Mouse (Mus musculus) midbrain, postnatal 0 days (tissue): ENCODE measurements around the gene Cntn4. TPM values are rescaled to one million over a fixed set of nuclear protein-coding genes. Genes with fewer than 3 reads are reported as not detected.

Experiments used
- ATAC-seq: fragments of 200-750 bp; cut with Nextera tagmentation; 2 replicates; pipeline ENCODE4 v1.8.0; 2017; ENCODE audit warnings: moderate number of reproducible peaks, mild to moderate bottlenecking, moderate TSS enrichment, moderate library complexity; ENCODE audit not compliant: low FRiP score
- DNase-seq: peaks from one replicate; pipeline ENCODE4 v3.0.0-alpha.2; 2015; ENCODE audit warnings: low spot score
- H3K27ac ChIP-seq: fragments of 300-500 bp; sonication (generic); 2 replicates; pipeline ENCODE4 v1.5.1; 2014; ENCODE audit warnings: low read depth, mild to moderate bottlenecking, low read length, mixed read lengths
- H3K27me3 ChIP-seq: fragments of 300-500 bp; sonication (generic); 2 replicates; pipeline ENCODE4 v1.6.1; 2014; ENCODE audit warnings: low read length, control low read depth, mixed read lengths; ENCODE audit not compliant: insufficient read depth
- H3K36me3 ChIP-seq: fragments of 300-500 bp; sonication (generic); 2 replicates; pipeline ENCODE4 v1.6.1; 2014; ENCODE audit warnings: low read length, control low read depth, mixed read lengths; ENCODE audit not compliant: insufficient read depth
- H3K4me1 ChIP-seq: fragments of 300-500 bp; sonication (generic); 2 replicates; pipeline ENCODE4 v1.6.1; 2014; ENCODE audit warnings: mild to moderate bottlenecking, control low read depth, antibody characterized with exemption, low read length, mixed read lengths; ENCODE audit not compliant: insufficient read depth
- H3K4me2 ChIP-seq: fragments of 300-500 bp; sonication (generic); 2 replicates; pipeline ENCODE4 v1.6.1; 2014; ENCODE audit warnings: low read depth, mild to moderate bottlenecking, low read length, mixed read lengths; ENCODE audit not compliant: poor library complexity, severe bottlenecking
- H3K4me3 ChIP-seq: fragments of 300-500 bp; sonication (generic); 2 replicates; pipeline ENCODE4 v1.5.1; 2014; ENCODE audit warnings: low read depth, mild to moderate bottlenecking, low read length, moderate library complexity
- H3K9ac ChIP-seq: fragments of 300-500 bp; sonication (generic); replicated peaks from 2 replicates; pipeline ENCODE4 v1.6.1; 2014; ENCODE audit warnings: mild to moderate bottlenecking, low read length, moderate library complexity, mixed read lengths; ENCODE audit not compliant: poor library complexity, severe bottlenecking
- H3K9me3 ChIP-seq: fragments of 300-500 bp; sonication (generic); 2 replicates; pipeline ENCODE4 v1.6.1; 2016; ENCODE audit warnings: low read length, control low read depth
- CTCF ChIP-seq: IDR thresholded peaks from 2 replicates; pipeline ENCODE4 v1.5.1; 2016; ENCODE audit warnings: antibody characterized with exemption, mild to moderate bottlenecking
- WGBS: fragments of 180-500 bp; shearing (Covaris S2); extraction: QIAGEN DNeasy Blood & Tissue Kit; methylation state at CpG from one replicate; pipeline ENCODE4 v1.1.7; 2014; 5-methylcytosine and 5-hydroxymethylcytosine counted together
- polyA plus RNA-seq: library from polyadenylated mRNA; unstranded; fragments of >200 nt; fragmentation: Nextera tagmentation; extraction: Ambion mirVana; gene quantifications from 2 replicates; pipeline ENCODE4 v1.2.1, GENCODE M21; 2015
- total RNA-seq: library from RNA; depleted of rRNA; stranded (reverse); fragments of >200 nt; gene quantifications from 2 replicates; pipeline ENCODE4 v1.2.3, GENCODE M21; 2014

Gene Cntn4
- total and polyA plus RNA-seq, 2 experiments from 2014 or later, result 22.3 to 28.5 TPM

DNA sequence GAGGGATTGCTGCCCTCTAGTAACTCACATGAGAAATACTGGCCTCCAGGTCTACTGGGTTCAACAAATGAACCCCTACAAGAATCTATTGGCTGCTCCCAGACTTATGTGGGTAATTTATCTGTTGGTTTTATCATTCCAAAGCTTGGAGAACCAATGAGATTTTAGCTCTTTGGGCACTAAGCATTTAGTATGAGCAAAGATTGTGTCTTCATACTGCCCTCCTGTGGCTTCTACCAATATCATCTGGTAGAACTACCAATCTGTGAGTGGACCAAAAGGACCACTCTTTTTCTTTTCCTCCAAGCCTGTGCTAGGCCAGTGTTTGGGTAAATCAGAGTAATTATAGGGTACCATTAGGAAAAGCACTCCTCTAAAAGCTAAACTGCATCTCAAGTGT, 866.0 kb downstream of the Cntn4 start:
- no peaks in the 10 kb centered on the region for H3K36me3 ChIP-seq
- H3K27ac ChIP-seq, result no peak overlapping the region
- no peak overlapping the region for H3K9ac ChIP-seq
- no peaks in the 10 kb centered on the region for H3K4me1 ChIP-seq
- DNase-seq (no peak), ATAC-seq (no peak)
- H3K4me3 ChIP-seq, result no peak overlapping the region
- H3K27me3 ChIP-seq, result no peaks in the 10 kb centered on the region
- TF ChIP-seq CTCF, result no peak; the same call in 1 of the 2 replicates
- no peaks in the 10 kb centered on the region for H3K9me3 ChIP-seq
- no peak overlapping the region for H3K4me2 ChIP-seq

DNA sequence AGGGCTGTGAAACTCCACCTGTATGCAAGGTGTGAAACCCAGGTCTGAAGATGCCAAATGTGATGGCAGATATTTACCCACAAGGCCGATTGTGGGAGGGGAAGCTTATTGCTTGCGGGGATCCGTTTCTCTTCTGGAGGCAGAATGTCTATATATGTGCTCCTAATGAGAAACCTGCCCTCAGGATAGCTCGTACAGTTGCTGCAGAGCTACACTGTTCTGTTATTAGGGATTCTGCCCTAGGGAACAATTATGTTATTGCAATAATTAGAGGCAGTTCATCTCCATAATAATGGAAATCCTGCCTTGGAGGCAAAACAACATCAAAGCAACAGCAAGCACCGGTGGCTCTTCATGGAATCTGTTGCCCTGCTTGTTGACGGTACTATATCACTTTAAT, 884.2 kb downstream of the Cntn4 start:
- DNase-seq (peak; percentile 26), ATAC-seq (no peak)
- 54% methylated on average over 6 of the region's 6 CpGs for WGBS
- H3K4me3 ChIP-seq, result no peak overlapping the region
- H3K36me3 ChIP-seq, result no peaks in the 10 kb centered on the region
- no peaks in the 10 kb centered on the region for H3K4me1 ChIP-seq
- no peaks in the 10 kb centered on the region for H3K9me3 ChIP-seq
- H3K4me2 ChIP-seq, result no peak overlapping the region
- TF ChIP-seq CTCF, result no peak
- H3K27me3 ChIP-seq, result no peaks in the 10 kb centered on the region
- H3K27ac ChIP-seq, result no peak overlapping the region
- H3K9ac ChIP-seq, result no peak overlapping the region

GRCm38 (mm10) chr6:106565316-106565715, 887.9 kb downstream of the Cntn4 start:
- ATAC-seq (no peak), DNase-seq (no peak)
- Histone ChIP-seq H3K36me3 (no peaks in the 10 kb centered on the region), H3K4me2 (no peak overlapping the region), H3K27ac (no peak overlapping the region), H3K9me3 (no peaks in the 10 kb centered on the region), H3K27me3 (no peaks in the 10 kb centered on the region), H3K4me1 (no peaks in the 10 kb centered on the region), H3K4me3 (no peak overlapping the region), H3K9ac (no peak overlapping the region)
- 79% methylated on average over 7 of the region's 7 CpGs for WGBS
- TF ChIP-seq CTCF, result no peak

DNA sequence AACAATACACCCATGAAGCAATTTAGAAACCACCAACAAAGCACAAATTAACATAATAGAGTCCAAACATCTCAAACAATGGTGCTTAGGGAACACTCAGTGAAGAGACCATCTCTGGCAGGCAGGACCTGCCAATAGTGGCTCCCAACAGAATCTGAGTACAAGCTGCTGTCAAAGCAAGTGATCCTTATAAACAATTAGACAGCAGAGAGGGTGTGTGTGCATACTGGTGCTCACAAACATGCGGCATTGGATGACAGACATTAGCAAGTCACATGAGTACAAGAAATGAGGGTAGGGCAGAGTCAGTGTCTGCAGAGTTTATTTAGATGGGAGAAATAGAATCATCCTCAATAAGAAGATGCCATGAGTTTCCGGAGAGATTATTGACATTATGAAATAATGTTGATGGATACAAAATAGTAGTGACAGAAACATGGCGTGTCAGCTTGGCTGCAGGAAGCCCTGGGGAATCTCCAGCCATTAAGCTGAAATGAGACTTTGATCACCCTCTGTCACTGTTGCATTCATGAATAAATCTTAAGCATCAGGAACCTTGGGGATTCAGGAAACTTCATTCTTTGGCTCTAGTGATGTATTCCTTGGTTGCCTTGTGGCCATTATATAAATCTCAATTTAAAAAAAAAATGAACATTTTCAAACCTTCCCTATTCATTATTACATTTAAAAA, 888.5 kb downstream of the Cntn4 start:
- Histone ChIP-seq H3K27ac (no peak overlapping the region), H3K27me3 (no peaks in the 10 kb centered on the region), H3K9me3 (no peaks in the 10 kb centered on the region), H3K9ac (no peak overlapping the region), H3K4me2 (no peak overlapping the region), H3K4me1 (no peaks in the 10 kb centered on the region), H3K36me3 (no peaks in the 10 kb centered on the region), H3K4me3 (no peak overlapping the region)
- no peak for TF ChIP-seq CTCF
- whole genome bisulfite sequencing, result 42% methylated on average over 3 of the region's 3 CpGs
- ATAC-seq, result no peak
- DNase-seq, result no peak

- Histone ChIP-seq H3K4me3 (no peak overlapping the region), H3K9me3 (no peaks in the 10 kb centered on the region), H3K27me3 (no peaks in the 10 kb centered on the region), H3K27ac (no peak overlapping the region), H3K4me1 (no peaks in the 10 kb centered on the region), H3K9ac (no peak overlapping the region), H3K4me2 (no peak overlapping the region), H3K36me3 (no peaks in the 10 kb centered on the region)
- 85% methylated on average over 11 of the region's 11 CpGs for WGBS
- ATAC-seq, result no peak
- TF ChIP-seq CTCF, result no peak
- DNase-seq, result peak; percentile 47
Observed at GRCm38 (mm10) chr6:106566929-106567621, 889.6 kb downstream of the Cntn4 start.

- DNase-seq, result peak; percentile 28
- no peak overlapping the region for H3K4me2 ChIP-seq
- no peak overlapping the region for H3K27ac ChIP-seq
Observed at GRCm38 (mm10) chr6:106580124-106580523, 902.7 kb downstream of the Cntn4 start.

More at GRCm38 (mm10) chr6:106580124-106580523, 902.7 kb downstream of the Cntn4 start:
- H3K36me3 ChIP-seq, result no peaks in the 10 kb centered on the region
- H3K27me3 ChIP-seq, result no peaks in the 10 kb centered on the region
- H3K4me3 ChIP-seq, result no peak overlapping the region
- TF ChIP-seq CTCF, result no peak
- H3K4me1 ChIP-seq, result no peaks in the 10 kb centered on the region
- H3K9me3 ChIP-seq, result no peaks in the 10 kb centered on the region
- 57% methylated on average over 5 of the region's 5 CpGs for WGBS
- no peak overlapping the region for H3K9ac ChIP-seq
- ATAC-seq, result no peak
